Mouse (Mus musculus) stomach, postnatal 0 days (tissue): Measurements from ENCODE around the gene Vgll2.

Experiments used
- CTCF ChIP-seq: IDR thresholded peaks from 2 replicates; pipeline ENCODE4 v1.5.1; 2016; ENCODE audit warnings: antibody characterized with exemption, low read depth, mild to moderate bottlenecking, moderate library complexity
- EP300 ChIP-seq: optimal IDR thresholded peaks from 2 replicates; pipeline ENCODE3; 2016; ENCODE audit warnings: antibody characterized with exemption

DNA sequence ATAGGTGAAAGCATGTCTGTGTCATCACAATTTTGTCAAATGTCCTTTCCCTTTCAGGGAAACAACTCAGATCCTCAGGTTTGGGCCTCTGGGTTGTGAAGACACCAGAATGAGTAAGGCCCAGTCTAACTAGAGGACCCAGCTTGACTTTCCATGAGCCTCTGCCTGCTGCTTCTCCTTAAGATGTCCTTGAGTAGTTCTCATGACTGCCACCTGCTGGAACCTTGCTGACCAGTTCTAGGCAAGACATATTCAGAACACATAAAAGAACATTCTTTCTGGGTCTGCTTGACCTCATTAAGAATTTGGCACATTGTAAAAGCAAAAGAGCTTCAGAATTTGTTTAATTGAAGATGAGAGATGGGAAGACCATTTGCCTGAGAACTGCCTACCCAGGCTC, 50.2 kb downstream of the Vgll2 start:
- TF ChIP-seq CTCF, result peak; percentile 73
- TF ChIP-seq EP300, result no peak
